Comparison of ENCODE assay signal across 22 mouse cellular contexts in the genomic region with DNA sequence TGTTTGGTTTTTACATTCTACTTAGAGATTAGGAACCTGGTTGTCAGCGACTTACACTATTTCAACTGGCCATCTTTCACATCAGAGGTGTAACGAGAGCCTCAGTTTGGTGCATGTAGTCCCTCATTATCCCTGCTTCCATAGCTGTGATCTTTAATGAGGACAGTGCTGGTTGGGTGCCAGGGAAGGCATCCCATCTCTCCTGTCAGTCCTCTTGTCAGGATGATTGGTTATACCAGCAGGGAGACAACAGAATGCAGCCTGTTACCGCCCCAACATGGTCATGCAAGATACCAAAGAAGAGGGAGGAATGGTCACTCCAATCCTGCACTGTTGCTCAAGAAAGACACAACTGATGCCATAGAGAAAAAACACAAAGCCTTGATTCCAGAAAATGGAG.
DNase-seq lines count a peak whose midpoint lies in the region; ATAC-seq and TF ChIP-seq lines count a peak whose summit lies in the region.
"Had no signal": no experiment of that assay in that cellular context is flagged by ENCODE, and none has a peak within 500 bp of the region (broad histone marks: within the 10 kb centered on the region; RNA-seq: fewer than 3 reads in every experiment).

No protein-coding gene starts in this region.

- no peak for TF ChIP-seq CTCF in hindbrain, postnatal 0 days (IDR thresholded peaks at IDR 0.05; ENCODE audit: low read depth)

- H3K4me2 ChIP-seq in forebrain, embryonic 13.5 days, result no peak overlapping the region
- H3K4me2 ChIP-seq in forebrain, embryonic 14.5 days (ENCODE audit: low read length), result no peak overlapping the region
- no peak overlapping the region for H3K4me2 ChIP-seq in hindbrain, postnatal 0 days (ENCODE audit: low read depth, low read length)
- no peak overlapping the region for H3K4me2 ChIP-seq in hindbrain, embryonic 14.5 days (replicated peaks)
- H3K4me2 ChIP-seq: embryonic facial prominence, embryonic 12.5 days; forebrain, embryonic 15.5 days had no signal

- 0 out of 2 replicates have a peak, but pooled peaks cover 3% of the 10 kb centered on the region for H3K4me1 ChIP-seq in forebrain, embryonic 13.5 days
- no peaks in the 10 kb centered on the region for H3K4me1 ChIP-seq in forebrain, embryonic 14.5 days (ENCODE audit: control insufficient read depth, insufficient read depth, low read length)
- H3K4me1 ChIP-seq in hindbrain, postnatal 0 days (ENCODE audit: insufficient read depth, low read length), result no peaks in the 10 kb centered on the region
- no peaks in the 10 kb centered on the region for H3K4me1 ChIP-seq in hindbrain, embryonic 14.5 days (replicated peaks; ENCODE audit: control insufficient read depth, insufficient read depth, low read length)
- H3K4me1 ChIP-seq: embryonic facial prominence, embryonic 10.5 days; embryonic facial prominence, embryonic 12.5 days; forebrain, embryonic 15.5 days had no signal

- ATAC-seq in forebrain, embryonic 13.5 days, result 0 out of 2 replicates have a peak, but pooled peaks have one; percentile 30
- no peak for ATAC-seq in forebrain, embryonic 14.5 days
- ATAC-seq in hindbrain, postnatal 0 days, result no peak
- no peak for ATAC-seq in hindbrain, embryonic 14.5 days (ENCODE audit: low FRiP score)
- ATAC-seq: CD4-positive, CD25-positive, alpha-beta regulatory T cell, adult 4 months; forebrain, embryonic 15.5 days; forebrain, postnatal 0 days had no signal

- no peak overlapping the region for H3K4me3 ChIP-seq in forebrain, embryonic 13.5 days
- H3K4me3 ChIP-seq in forebrain, embryonic 14.5 days (ENCODE audit: low read depth, low read length), result no peak overlapping the region
- H3K4me3 ChIP-seq in hindbrain, postnatal 0 days (ENCODE audit: low read length), result no peak overlapping the region
- no peak overlapping the region for H3K4me3 ChIP-seq in hindbrain, embryonic 14.5 days (replicated peaks; ENCODE audit: low read length)
- H3K4me3 ChIP-seq: embryonic facial prominence, embryonic 10.5 days; embryonic facial prominence, embryonic 12.5 days; forebrain, embryonic 15.5 days had no signal

- no peak overlapping the region for H3K27ac ChIP-seq in forebrain, embryonic 13.5 days
- no peak overlapping the region for H3K27ac ChIP-seq in forebrain, embryonic 14.5 days (ENCODE audit: low read depth, low read length)
- no peak overlapping the region for H3K27ac ChIP-seq in hindbrain, postnatal 0 days
- no peak overlapping the region for H3K27ac ChIP-seq in hindbrain, embryonic 14.5 days
- H3K27ac ChIP-seq: embryonic facial prominence, embryonic 10.5 days; embryonic facial prominence, embryonic 12.5 days; forebrain, embryonic 15.5 days had no signal

- DNase-seq in cerebellum, postnatal 10 days, result peak; percentile 53 to 61
- no peak for DNase-seq in cerebellum, adult 9-10 months
- no peak for DNase-seq in forebrain, embryonic 14.5 days (ENCODE audit: low spot score)
- peak; percentile 18 for DNase-seq in hindbrain, postnatal 0 days (ENCODE audit: low spot score)
- no peak for DNase-seq in hindbrain, embryonic 14.5 days (ENCODE audit: low spot score)
- DNase-seq in Muller cell, postnatal 12 days (ENCODE audit: inconsistent ontology term), result peak; percentile 15
- no peak for DNase-seq in lung, postnatal 10 days
- DNase-seq: adrenal gland, adult 2 months; adrenal gland, postnatal 10 days; adrenal gland, postnatal 25 days; B cell, adult 2 months; cerebellum, adult 11-12 months; cerebellum, adult 2 months; cerebellum, adult 9-11 months; forebrain, postnatal 0 days had no signal

- H3K36me3 ChIP-seq in forebrain, embryonic 13.5 days (ENCODE audit: poor library complexity, severe bottlenecking), result no peaks in the 10 kb centered on the region
- H3K36me3 ChIP-seq in forebrain, embryonic 14.5 days (ENCODE audit: control insufficient read depth, insufficient read depth, low read length), result 0 out of 2 replicates have a peak, but pooled peaks cover 3% of the 10 kb centered on the region
- no peaks in the 10 kb centered on the region for H3K36me3 ChIP-seq in hindbrain, postnatal 0 days (ENCODE audit: insufficient read depth, low read length)
- H3K36me3 ChIP-seq in hindbrain, embryonic 14.5 days (replicated peaks; ENCODE audit: control insufficient read depth, insufficient read depth), result no peaks in the 10 kb centered on the region
- H3K36me3 ChIP-seq: forebrain, embryonic 15.5 days; G1E had no signal

- 73% methylated on average over 3 of the region's 3 CpGs for WGBS in forebrain, embryonic 13.5 days
- 75% methylated on average over 3 of the region's 3 CpGs for WGBS in forebrain, embryonic 14.5 days
- 71% methylated on average over 3 of the region's 3 CpGs for WGBS in hindbrain, postnatal 0 days
- 78% methylated on average over 3 of the region's 3 CpGs for WGBS in hindbrain, embryonic 14.5 days

- H3K9me3 ChIP-seq in forebrain, embryonic 13.5 days (replicated peaks), result no peaks in the 10 kb centered on the region
- H3K9me3 ChIP-seq in forebrain, embryonic 14.5 days (replicated peaks; ENCODE audit: control insufficient read depth, low read length), result no peaks in the 10 kb centered on the region
- no peaks in the 10 kb centered on the region for H3K9me3 ChIP-seq in hindbrain, postnatal 0 days (ENCODE audit: low read length)
- no peaks in the 10 kb centered on the region for H3K9me3 ChIP-seq in hindbrain, embryonic 14.5 days (ENCODE audit: control insufficient read depth, low read length)
- H3K9me3 ChIP-seq: embryonic facial prominence, embryonic 10.5 days; embryonic facial prominence, embryonic 12.5 days; forebrain, embryonic 15.5 days had no signal

- H3K9ac ChIP-seq in forebrain, embryonic 13.5 days, result no peak overlapping the region
- H3K9ac ChIP-seq in forebrain, embryonic 14.5 days (ENCODE audit: low read length), result no peak overlapping the region
- H3K9ac ChIP-seq in hindbrain, postnatal 0 days (replicated peaks; ENCODE audit: low read length), result no peak overlapping the region
- H3K9ac ChIP-seq in hindbrain, embryonic 14.5 days, result no peak overlapping the region
- H3K9ac ChIP-seq: embryonic facial prominence, embryonic 12.5 days; forebrain, embryonic 15.5 days; forebrain, postnatal 0 days had no signal

- no peaks in the 10 kb centered on the region for H3K27me3 ChIP-seq in forebrain, embryonic 13.5 days
- H3K27me3 ChIP-seq in forebrain, embryonic 14.5 days (replicated peaks; ENCODE audit: control insufficient read depth, insufficient read depth, low read length), result no peaks in the 10 kb centered on the region
- no peaks in the 10 kb centered on the region for H3K27me3 ChIP-seq in hindbrain, postnatal 0 days (ENCODE audit: insufficient read depth, low read length)
- H3K27me3 ChIP-seq in hindbrain, embryonic 14.5 days (ENCODE audit: control insufficient read depth, insufficient read depth, low read length), result no peaks in the 10 kb centered on the region
- H3K27me3 ChIP-seq: CH12.LX; embryonic facial prominence, embryonic 12.5 days; forebrain, embryonic 15.5 days had no signal

Comparison
In these comparisons a context has a peak if more than half of its experiments do, and no peak if none do; other contexts are left out.
1. DNase-seq: peak in cerebellum, postnatal 10 days (2 of 2), hindbrain, postnatal 0 days (single experiment) and Muller cell, postnatal 12 days (single experiment); none in cerebellum, adult 9-10 months (single experiment), forebrain, embryonic 14.5 days (single experiment), hindbrain, embryonic 14.5 days (single experiment) and lung, postnatal 10 days (single experiment).